Mouse (Mus musculus) neural tube, embryonic 11.5 days (tissue): ENCODE data around the gene Pip4k2b. TPM values are rescaled to one million over a fixed set of nuclear protein-coding genes. Genes with fewer than 3 reads are reported as not detected.
A peak's percentile ranks its signal among the peaks of the same experiment; 100 is the strongest.
"Not testable (repeated sequence)": the region's sequence is repeated elsewhere in the genome, so short reads cannot be mapped to it uniquely, and the experiment has no call there.

Source experiments
- ATAC-seq: fragments of 200-750 bp; cut with Nextera tagmentation; 2 replicates; pipeline ENCODE4 v1.8.0; 2017; ENCODE audit warnings: moderate number of reproducible peaks, mild to moderate bottlenecking, moderate TSS enrichment, moderate library complexity; ENCODE audit not compliant: insufficient read depth, low FRiP score, low TSS enrichment
- DNase-seq: peaks from one replicate; pipeline ENCODE4 v3.0.0-alpha.2; 2015; ENCODE audit warnings: low spot score
- H3K27ac ChIP-seq: fragments of 300-500 bp; sonication (generic); 2 replicates; pipeline ENCODE4 v1.5.1; 2014; ENCODE audit warnings: low read depth, mild to moderate bottlenecking, low read length
- H3K27me3 ChIP-seq: fragments of 300-500 bp; sonication (generic); 2 replicates; pipeline ENCODE4 v1.6.1; 2014; ENCODE audit warnings: mild to moderate bottlenecking, low read length, mixed read lengths; ENCODE audit not compliant: control insufficient read depth, insufficient read depth
- H3K36me3 ChIP-seq: fragments of 300-500 bp; sonication (generic); 2 replicates; pipeline ENCODE4 v1.6.1; 2014; ENCODE audit warnings: mild to moderate bottlenecking, low read length, moderate library complexity, mixed read lengths; ENCODE audit not compliant: control insufficient read depth, insufficient read depth
- H3K4me1 ChIP-seq: fragments of 300-500 bp; sonication (generic); 2 replicates; pipeline ENCODE4 v1.6.1; 2014; ENCODE audit warnings: low read length, mixed read lengths; ENCODE audit not compliant: control insufficient read depth, insufficient read depth
- H3K4me2 ChIP-seq: fragments of 300-500 bp; sonication (generic); 2 replicates; pipeline ENCODE4 v1.6.1; 2014; ENCODE audit warnings: low read depth, mild to moderate bottlenecking, moderate library complexity
- H3K4me3 ChIP-seq: fragments of 300-500 bp; sonication (generic); 2 replicates; pipeline ENCODE4 v1.5.1; 2014; ENCODE audit warnings: low read depth, low read length
- H3K9ac ChIP-seq: fragments of 300-500 bp; sonication (generic); 2 replicates; pipeline ENCODE4 v1.6.1; 2014; ENCODE audit warnings: mild to moderate bottlenecking, low read length
- H3K9me3 ChIP-seq: fragments of 300-500 bp; sonication (generic); 2 replicates; pipeline ENCODE4 v1.6.1; 2016; ENCODE audit warnings: low read length; ENCODE audit not compliant: control insufficient read depth
- WGBS: fragments of 180-500 bp; shearing (Covaris S2); extraction: QIAGEN DNeasy Blood & Tissue Kit; methylation state at CpG from one replicate; pipeline ENCODE4 v1.1.7; 2014; 5-methylcytosine and 5-hydroxymethylcytosine counted together
- polyA plus RNA-seq: library from polyadenylated mRNA; unstranded; fragments of >200 nt; fragmentation: Nextera tagmentation; extraction: Ambion mirVana; gene quantifications from 2 replicates; pipeline ENCODE4 v1.2.1, GENCODE M21; 2014

Pip4k2b gene
- polyA plus RNA-seq, result 2.0 and 2.8 TPM in 2 replicates

- Histone ChIP-seq H3K4me1 (peaks cover 11% of the 10 kb centered on the region; the same call in 1 of the 2 replicates), H3K4me2 (peak within 1 kb of the TSS; percentile 69), H3K9ac (peak within 1 kb of the TSS; percentile 78), H3K36me3 (peaks cover 6% of the 10 kb centered on the region; the same call in 1 of the 2 replicates), H3K27ac (peak within 1 kb of the TSS; percentile 87), H3K4me3 (peak within 1 kb of the TSS; percentile 82), H3K27me3 (no peaks in the 10 kb centered on the region), H3K9me3 (no peaks in the 10 kb centered on the region)
- peak; percentile 60 for DNase-seq
- peak; percentile 33 for ATAC-seq
- under 1% methylated on average over 49 of the region's 63 CpGs for WGBS
Observed at GRCm38 (mm10) chr11:97744063-97744717, at the start of gene Pip4k2b. Gene Pip4k2b (minus strand): TSS chr11:97744704.

GRCm38 (mm10) chr11:97793165-97793564 is 48.7 kb upstream of the Pip4k2b start:
- no peaks in the 10 kb centered on the region for H3K4me1 ChIP-seq
- ATAC-seq, result no peak
- no peak for DNase-seq
- H3K9ac ChIP-seq, result no peak overlapping the region
- H3K4me3 ChIP-seq, result no peak overlapping the region
- no peaks in the 10 kb centered on the region for H3K9me3 ChIP-seq
- H3K4me2 ChIP-seq, result no peak overlapping the region
- WGBS, result 12% methylated on average over 2 of the region's 2 CpGs
- no peaks in the 10 kb centered on the region for H3K27me3 ChIP-seq
- no peak overlapping the region for H3K27ac ChIP-seq
- no peaks in the 10 kb centered on the region for H3K36me3 ChIP-seq

GRCm38 (mm10) chr11:97790778-97791438 is 46.4 kb upstream of the Pip4k2b start:
- ATAC-seq, H3K4me1 ChIP-seq, H3K4me2 ChIP-seq, H3K27ac ChIP-seq, H3K36me3 ChIP-seq, H3K4me3 ChIP-seq, H3K9me3 ChIP-seq, H3K27me3 ChIP-seq, H3K9ac ChIP-seq, DNase-seq: not testable (repeated sequence)
- 90% methylated on average over 2 of the region's 2 CpGs for WGBS

- DNase-seq (no peak), ATAC-seq (no peak)
- H3K4me2 ChIP-seq, result no peak overlapping the region
- no peak overlapping the region for H3K4me3 ChIP-seq
- no peaks in the 10 kb centered on the region for H3K9me3 ChIP-seq
- no peaks in the 10 kb centered on the region for H3K27me3 ChIP-seq
- no peaks in the 10 kb centered on the region for H3K36me3 ChIP-seq
- 81% methylated on average over 5 of the region's 5 CpGs for WGBS
- H3K27ac ChIP-seq, result no peak overlapping the region
- H3K9ac ChIP-seq, result no peak overlapping the region
- H3K4me1 ChIP-seq, result no peaks in the 10 kb centered on the region
Observed at GRCm38 (mm10) chr11:97789727-97790126, 45.2 kb upstream of the Pip4k2b start.

- H3K4me1 ChIP-seq, result no peaks in the 10 kb centered on the region
- DNase-seq, result no peak
- H3K4me3 ChIP-seq, result no peak overlapping the region
- H3K9ac ChIP-seq, result no peak overlapping the region
- H3K27me3 ChIP-seq, result no peaks in the 10 kb centered on the region
- no peaks in the 10 kb centered on the region for H3K36me3 ChIP-seq
- H3K9me3 ChIP-seq, result no peaks in the 10 kb centered on the region
- 96% methylated on average over 3 of the region's 3 CpGs for WGBS
- ATAC-seq, result no peak
- no peak overlapping the region for H3K27ac ChIP-seq
- no peak overlapping the region for H3K4me2 ChIP-seq
Observed at GRCm38 (mm10) chr11:97787961-97788360, 43.5 kb upstream of the Pip4k2b start.

- Histone ChIP-seq H3K9me3 (no peaks in the 10 kb centered on the region), H3K4me3 (peak overlapping the region; percentile 96), H3K4me2 (peak overlapping the region; percentile 87), H3K27ac (no peak overlapping the region), H3K27me3 (no peaks in the 10 kb centered on the region), H3K4me1 (peaks cover 12% of the 10 kb centered on the region), H3K36me3 (peaks cover 23% of the 10 kb centered on the region), H3K9ac (peak overlapping the region; percentile 66)
- under 1% methylated on average over 10 of the region's 10 CpGs for WGBS
- no peak for DNase-seq
- no peak; the same call in 1 of the 2 replicates for ATAC-seq
Observed at GRCm38 (mm10) chr11:97782564-97782895, 38.0 kb upstream of the Pip4k2b start.

- Histone ChIP-seq H3K4me3 (peak within 1 kb of the TSS; percentile 96), H3K9ac (peak within 1 kb of the TSS; percentile 98), H3K36me3 (peaks cover 27% of the 10 kb centered on the region), H3K27me3 (no peaks in the 10 kb centered on the region), H3K4me2 (peak within 1 kb of the TSS; percentile 87), H3K4me1 (peaks cover 12% of the 10 kb centered on the region), H3K9me3 (no peaks in the 10 kb centered on the region), H3K27ac (peak within 1 kb of the TSS; percentile 94)
- peak; percentile 99 for DNase-seq
- under 1% methylated on average over 67 of the region's 67 CpGs for WGBS
- ATAC-seq, result peak; percentile 93
Observed at GRCm38 (mm10) chr11:97781832-97782563, 37.5 kb upstream of the Pip4k2b start, which contains the start of gene Rpl23. Gene Rpl23 (minus strand): TSS chr11:97782437.

- H3K36me3 ChIP-seq, result peaks cover 31% of the 10 kb centered on the region
- 3% methylated on average over 11 of the region's 11 CpGs for WGBS
- peak overlapping the region; percentile 98 for H3K9ac ChIP-seq
- H3K4me3 ChIP-seq, result peak overlapping the region; percentile 96
- no peak for DNase-seq
- no peaks in the 10 kb centered on the region for H3K9me3 ChIP-seq
- no peak for ATAC-seq
- peaks cover 12% of the 10 kb centered on the region for H3K4me1 ChIP-seq
- peak overlapping the region; percentile 94 for H3K27ac ChIP-seq
- H3K4me2 ChIP-seq, result peak overlapping the region; percentile 87
- H3K27me3 ChIP-seq, result no peaks in the 10 kb centered on the region
Observed at GRCm38 (mm10) chr11:97781478-97781831, 37.0 kb upstream of the Pip4k2b start.
